Mouse (Mus musculus) cerebellum, adult 18-20 months (tissue): ENCODE data around the gene Olfr1026.

ENCODE experiments used
- DNase-seq, 2 experiments: peaks; one replicate each; pipeline ENCODE4 v3.0.0; 2021

Olfr1026 gene

DNA sequence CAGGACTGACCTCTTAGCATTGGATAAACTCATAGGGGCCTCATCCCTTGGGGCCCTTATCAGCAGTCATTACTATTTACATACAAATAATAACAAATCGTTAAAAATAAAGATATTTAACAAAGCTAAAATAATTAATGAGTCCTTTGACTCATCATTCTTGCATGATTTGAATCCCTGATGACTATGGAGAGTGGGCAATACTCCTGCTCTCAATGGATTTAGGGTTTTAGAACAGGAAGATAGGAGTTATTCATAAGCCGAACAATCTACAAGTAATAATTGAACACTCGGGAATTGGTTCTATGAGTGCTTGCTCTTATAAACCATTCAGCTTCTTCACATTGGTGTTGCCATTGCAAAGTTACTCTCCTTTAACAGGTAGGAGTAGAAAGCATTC lies at the start of gene Olfr1026:
TSS of gene Olfr1026 (plus strand) at position 301 of the 400 bp plus-strand sequence.
- DNase-seq, result no peak

DNA sequence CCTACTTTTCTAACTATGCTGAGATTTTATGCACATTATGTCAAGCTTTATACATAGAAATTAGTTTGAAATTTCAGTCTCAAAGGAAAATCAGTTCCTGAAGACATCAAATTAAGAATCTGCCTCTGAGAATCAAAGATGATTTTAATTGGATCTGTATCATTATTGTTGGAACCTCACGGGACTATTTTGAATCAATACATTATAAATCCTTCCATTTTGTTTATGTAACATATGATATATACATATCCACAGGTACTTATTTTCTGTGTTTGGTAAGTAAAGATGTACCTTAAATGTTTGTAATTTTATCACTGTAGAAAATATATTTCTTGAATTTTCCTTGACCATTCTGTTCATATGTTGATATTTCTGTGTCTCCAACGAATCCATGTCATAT lies 36.0 kb upstream of the Olfr1026 start, which contains the start of gene Olfr1023:
TSS of gene Olfr1023 (plus strand) at position 301 of the 400 bp plus-strand sequence.
- no peak for DNase-seq

DNA sequence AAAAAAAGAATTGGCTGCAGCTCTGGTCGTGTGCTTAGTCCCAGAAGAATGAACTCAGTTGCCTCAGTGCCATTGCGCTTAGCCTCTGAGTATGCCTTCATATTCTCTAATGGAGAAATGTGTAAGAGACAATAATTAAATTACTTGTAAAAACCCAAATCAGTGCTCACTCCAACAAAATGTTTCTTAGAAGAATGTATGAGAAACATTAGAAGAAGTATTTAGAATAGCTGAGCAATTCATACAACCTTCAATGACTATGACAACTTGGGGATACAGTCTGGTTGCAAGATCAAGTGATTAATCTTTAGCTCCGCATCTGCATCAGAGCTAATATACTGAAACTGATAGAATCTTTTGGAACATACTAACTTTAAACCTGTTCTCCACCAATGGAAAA lies 16.4 kb upstream of the Olfr1026 start, which contains the start of gene Olfr1024:
TSS of gene Olfr1024 (minus strand) at position 101 of the 400 bp plus-strand sequence.
- no peak for DNase-seq

DNA sequence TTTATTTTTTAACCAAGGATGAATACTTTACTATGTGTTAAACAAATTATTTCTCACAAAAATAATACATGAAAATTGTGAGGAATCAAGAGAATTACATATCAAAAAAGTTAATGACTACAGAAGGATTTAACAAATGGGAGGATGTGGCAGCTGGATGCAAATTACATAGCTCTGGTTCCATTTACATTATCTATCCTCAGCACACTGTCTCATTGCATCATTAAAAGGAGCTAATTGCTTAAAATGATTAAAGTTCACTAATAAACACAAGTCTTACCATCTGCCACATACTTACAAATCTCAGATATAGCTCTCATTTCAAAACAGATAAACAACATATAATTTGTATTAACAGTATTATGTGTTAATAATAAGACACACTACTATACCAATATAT lies 8.2 kb upstream of the Olfr1026 start:
- no peak for DNase-seq

DNA sequence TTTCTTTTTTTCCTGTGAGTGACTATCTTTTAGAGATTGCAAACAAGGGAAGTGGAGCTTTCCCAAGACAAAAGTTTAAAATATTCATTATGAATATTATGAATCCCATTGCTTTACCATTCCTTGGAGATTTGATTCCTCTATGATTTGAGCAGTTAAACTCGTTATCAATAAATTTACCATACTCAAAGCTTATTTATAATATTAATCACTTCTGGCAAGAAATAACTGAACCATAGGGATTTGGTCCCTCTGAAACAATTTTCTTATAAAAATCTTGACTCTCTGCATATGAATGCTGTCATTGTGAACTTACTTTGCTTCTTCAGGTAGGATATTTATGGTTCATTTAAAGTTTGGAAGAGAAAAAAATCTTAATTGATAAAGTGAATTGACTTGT lies 6.5 kb upstream of the Olfr1026 start, which contains the start of gene Olfr1025-ps1:
TSS of gene Olfr1025-ps1 (plus strand) at position 301 of the 400 bp plus-strand sequence.
- no peak for DNase-seq

DNA sequence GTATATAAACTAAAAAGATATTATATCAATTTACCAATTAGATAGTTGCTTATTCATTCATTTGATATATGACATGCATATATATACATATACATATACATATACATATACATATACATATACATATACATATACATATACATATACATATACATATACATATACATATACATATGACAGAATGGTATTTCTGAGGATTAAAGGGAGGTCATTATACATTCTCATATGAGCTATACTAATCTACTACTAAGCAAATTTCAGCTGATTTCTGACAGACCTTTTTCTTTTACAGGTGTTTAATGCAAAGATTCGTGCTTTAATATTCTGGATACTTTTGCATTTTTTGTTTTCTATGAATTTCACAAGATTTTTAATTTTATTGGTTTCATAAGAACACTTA lies 28.8 kb downstream of the Olfr1026 start, which contains the start of gene Olfr1028:
TSS of gene Olfr1028 (plus strand) at position 301 of the 400 bp plus-strand sequence.
- no peak for DNase-seq

DNA sequence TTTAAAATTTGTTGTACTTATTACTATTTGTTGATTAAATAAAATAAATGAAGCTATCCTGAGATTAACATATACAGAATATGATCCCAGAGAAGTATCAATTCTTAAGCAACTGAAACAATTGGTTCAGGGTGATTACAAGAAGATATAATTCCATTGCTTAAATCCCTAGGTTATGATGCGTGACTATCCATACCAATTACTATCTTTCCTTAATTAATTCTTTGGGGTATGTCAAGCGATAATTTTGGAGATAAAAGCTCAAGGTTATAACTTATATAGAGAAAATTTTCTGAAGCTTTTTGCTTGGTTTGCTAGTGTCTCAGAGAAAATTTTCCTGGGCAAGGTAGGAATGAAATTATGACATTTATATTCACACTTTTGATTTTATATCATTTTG lies 52.2 kb downstream of the Olfr1026 start, which contains the start of gene Olfr1029:
TSS of gene Olfr1029 (plus strand) at position 301 of the 400 bp plus-strand sequence.
- DNase-seq, result no peak
